Comparison of ENCODE assay signal across 14 mouse cellular contexts in the genomic region with DNA sequence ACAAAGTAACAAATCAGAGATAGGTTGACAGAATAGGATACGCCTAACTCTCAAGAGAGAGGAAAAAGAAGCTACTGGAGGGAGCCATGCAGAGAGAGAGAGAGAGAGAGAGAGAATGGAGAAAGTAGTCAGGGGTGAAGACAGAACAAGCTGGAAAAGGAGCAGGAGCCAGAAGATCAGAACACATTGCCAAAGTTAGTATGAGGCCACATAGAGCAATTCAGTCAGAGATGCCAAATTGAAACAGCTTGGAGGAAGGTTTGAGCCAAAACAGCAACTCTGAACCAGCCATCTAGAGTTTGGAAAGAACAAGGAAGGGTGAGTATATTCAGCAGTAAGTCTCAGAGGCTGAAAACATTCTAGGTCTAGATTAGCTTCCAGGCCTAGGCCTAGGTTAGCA. TPM values are rescaled to one million over a fixed set of nuclear protein-coding genes. Genes with fewer than 3 reads are reported as not detected.
DNase-seq lines count a peak whose midpoint lies in the region; ATAC-seq and TF ChIP-seq lines count a peak whose summit lies in the region.
"Had no signal": no experiment of that assay in that cellular context is flagged by ENCODE, and none has a peak within 500 bp of the region (broad histone marks: within the 10 kb centered on the region; RNA-seq: fewer than 3 reads in every experiment).

No protein-coding gene starts in this region.

- WGBS in lung, postnatal 0 days = 91% methylated on average over 1 of the region's 1 CpGs

- H3K4me3 ChIP-seq in lung, postnatal 0 days (ENCODE audit: low read depth, low read length) = no peak overlapping the region
- H3K4me3 ChIP-seq: embryonic facial prominence, embryonic 12.5 days; heart, embryonic 13.5 days had no signal

- no peak overlapping the region for H3K4me2 ChIP-seq in lung, postnatal 0 days (replicated peaks; ENCODE audit: low read depth, low read length)
- H3K4me2 ChIP-seq: embryonic facial prominence, embryonic 12.5 days; heart, embryonic 13.5 days had no signal

- H3K9me3 ChIP-seq in lung, postnatal 0 days (ENCODE audit: low read length) = no peaks in the 10 kb centered on the region
- H3K9me3 ChIP-seq: embryonic facial prominence, embryonic 12.5 days; heart, embryonic 13.5 days had no signal

- TF ChIP-seq EP300 in lung, postnatal 0 days (IDR thresholded peaks at IDR 0.05) = no peak

- ATAC-seq in cerebellum, adult (ENCODE audit: insufficient number of reproducible peaks, low FRiP score, low TSS enrichment) = peak; percentile 76
- no peak for ATAC-seq in lung, postnatal 0 days
- no peak for ATAC-seq in monocyte, adult 5-6 weeks (replicated peaks; ENCODE audit: insufficient number of reproducible peaks, low FRiP score, low TSS enrichment, poor library complexity, severe bottlenecking)

- H3K4me1 ChIP-seq in lung, postnatal 0 days (ENCODE audit: insufficient read depth, low read depth, low read length) = no peaks in the 10 kb centered on the region
- H3K4me1 ChIP-seq: embryonic facial prominence, embryonic 12.5 days; heart, embryonic 13.5 days had no signal

- no peak overlapping the region for H3K27ac ChIP-seq in lung, postnatal 0 days (ENCODE audit: low read length)
- H3K27ac ChIP-seq: embryonic facial prominence, embryonic 12.5 days; heart, embryonic 13.5 days had no signal

- no peaks in the 10 kb centered on the region for H3K27me3 ChIP-seq in lung, postnatal 0 days (replicated peaks; ENCODE audit: insufficient read depth, low read length)
- H3K27me3 ChIP-seq: embryonic facial prominence, embryonic 12.5 days; heart, embryonic 13.5 days had no signal

- DNase-seq in cerebellum, postnatal 4 days (ENCODE audit: low spot score in 2 of 2) = no peak
- DNase-seq in heart, adult 11 months = peak; percentile 96
- no peak for DNase-seq in heart, postnatal 4 days
- DNase-seq in lung, postnatal 0 days (ENCODE audit: low spot score) = peak; percentile 41
- DNase-seq in lung, postnatal 4 days = no peak
- peak; percentile 46 for DNase-seq in cerebellum, adult 9-11 months
- DNase-seq: adrenal gland, postnatal 10 days; kidney, adult 8-10 months; right cerebral cortex, postnatal 25 days; thymus, adult 18-20 months had no signal

- TF ChIP-seq CTCF in lung, postnatal 0 days (IDR thresholded peaks at IDR 0.05) = no peak

- 0 out of 2 replicates have a peak, but pooled peaks cover 4% of the 10 kb centered on the region for H3K36me3 ChIP-seq in lung, postnatal 0 days (ENCODE audit: insufficient read depth, low read length)

- H3K9ac ChIP-seq in lung, postnatal 0 days (replicated peaks; ENCODE audit: low read depth) = no peak overlapping the region
- H3K9ac ChIP-seq: embryonic facial prominence, embryonic 12.5 days; heart, embryonic 13.5 days had no signal

RNA-seq across cellular contexts. Expression of a gene that starts 20.6 kb away (rescaled TPM):
- 1 to 10 TPM; 4.0 to 4.1 TPM for total RNA-seq in heart, postnatal 4 days (2021)
- 10.3 and 10.5 TPM in 2 replicates for polyA plus RNA-seq in lung, postnatal 0 days (2015; fragmentation: Nextera tagmentation; extraction: Ambion mirVana)
- total RNA-seq in monocyte, adult 5-6 weeks (2017) = 34.2 to 67.7 TPM (median 63.5 TPM) in 3 replicates

Comparison
In these comparisons a context has a peak if more than half of its experiments do, and no peak if none do; other contexts are left out.
1. DNase-seq: peak in heart, adult 11 months (single experiment), lung, postnatal 0 days (single experiment) and cerebellum, adult 9-11 months (single experiment); none in cerebellum, postnatal 4 days (0 of 2), heart, postnatal 4 days (single experiment) and lung, postnatal 4 days (0 of 2).